Mouse (Mus musculus) G1E (cell line): Measurements from ENCODE around the gene Hrh2.

Source experiments
- CTCF ChIP-seq: IDR thresholded peaks from 2 replicates; pipeline ENCODE4 v1.5.1; 2012; ENCODE audit warnings: low read depth, low read length, inconsistent platforms, mixed read lengths
- GATA1 ChIP-seq: IDR thresholded peaks from 2 replicates; pipeline ENCODE4 v1.6.1; 2012; ENCODE audit warnings: borderline replicate concordance, low read length, inconsistent platforms, mixed read lengths
- TAL1 ChIP-seq: conservative IDR thresholded peaks from 2 replicates; pipeline ENCODE4 v1.6.1; 2012; ENCODE audit warnings: low read depth, low read length, inconsistent platforms, mixed read lengths

DNA sequence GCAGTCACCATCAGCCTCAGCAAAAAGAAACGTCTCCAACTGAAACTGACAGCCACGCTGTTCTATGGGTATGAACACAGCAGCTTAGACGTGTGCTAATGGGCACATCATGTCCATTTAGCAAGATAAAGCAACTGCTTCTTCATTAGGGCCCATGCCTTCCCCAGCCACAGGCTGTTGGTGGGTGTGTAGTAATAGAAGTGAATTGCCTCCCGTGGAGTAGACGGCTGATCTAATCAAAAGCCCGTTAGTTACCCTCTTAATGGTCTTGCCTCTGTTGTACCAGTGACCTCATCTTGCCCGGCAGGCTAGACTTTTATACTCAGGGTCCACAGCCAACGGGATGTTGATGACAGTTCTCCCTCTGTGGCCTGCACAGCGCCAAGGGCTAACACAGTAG is 7.1 kb downstream of the Hrh2 start:
- TF ChIP-seq CTCF = no peak
- TF ChIP-seq TAL1 = no peak
- TF ChIP-seq GATA1 = no peak
